Comparison of ENCODE assay signal across 10 mouse cellular contexts in the genomic region with DNA sequence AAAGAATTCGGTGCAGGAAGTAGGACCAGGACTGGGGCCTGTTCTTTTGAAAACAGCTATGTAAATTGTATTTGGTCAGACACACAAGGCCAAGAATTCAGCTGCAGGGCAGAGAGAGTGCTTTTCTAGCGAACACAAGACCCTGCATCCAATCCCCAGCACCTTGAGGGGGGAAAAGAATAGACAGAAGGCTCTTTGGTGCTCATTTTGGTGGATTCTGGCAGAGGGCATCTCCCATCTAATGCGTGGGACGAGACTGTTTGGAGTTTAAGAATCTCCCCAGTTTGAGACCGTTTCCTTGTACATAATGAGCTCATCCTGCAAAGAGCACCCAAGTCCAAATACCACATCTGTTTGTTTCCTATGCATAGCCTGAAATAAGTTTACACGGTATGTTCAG. TPM values are rescaled to one million over a fixed set of nuclear protein-coding genes. Genes with fewer than 3 reads are reported as not detected.
DNase-seq lines count a peak whose midpoint lies in the region; ATAC-seq lines count a peak whose summit lies in the region.
"Had no signal": no experiment of that assay in that cellular context is flagged by ENCODE, and none has a peak within 500 bp of the region (broad histone marks: within the 10 kb centered on the region; RNA-seq: fewer than 3 reads in every experiment).

No protein-coding gene starts in this region.

- H3K27me3 ChIP-seq in lung, embryonic 15.5 days = no peaks in the 10 kb centered on the region
- no peaks in the 10 kb centered on the region for H3K27me3 ChIP-seq in limb, embryonic 12.5 days
- H3K27me3 ChIP-seq in neural tube, embryonic 15.5 days (replicated peaks) = no peaks in the 10 kb centered on the region

- H3K9me3 ChIP-seq in lung, embryonic 15.5 days = no peaks in the 10 kb centered on the region
- H3K9me3 ChIP-seq in limb, embryonic 12.5 days = no peaks in the 10 kb centered on the region
- H3K9me3 ChIP-seq in neural tube, embryonic 15.5 days (replicated peaks) = no peaks in the 10 kb centered on the region

- no peak overlapping the region for H3K4me2 ChIP-seq in lung, embryonic 15.5 days
- 0 out of 2 replicates have a peak overlapping the region, but pooled peaks have one; percentile 9 for H3K4me2 ChIP-seq in limb, embryonic 12.5 days
- no peak overlapping the region for H3K4me2 ChIP-seq in neural tube, embryonic 15.5 days

- no peaks in the 10 kb centered on the region for H3K36me3 ChIP-seq in lung, embryonic 15.5 days
- H3K36me3 ChIP-seq in limb, embryonic 12.5 days = no peaks in the 10 kb centered on the region
- H3K36me3 ChIP-seq in neural tube, embryonic 15.5 days = no peaks in the 10 kb centered on the region

- DNase-seq in adrenal gland, adult 2 months = peak; percentile 34
- no peak for DNase-seq in adrenal gland, postnatal 14 days
- DNase-seq in lung, postnatal 36 days = no peak
- no peak for DNase-seq in B cell, adult 2 months
- DNase-seq in frontal cortex, postnatal 14 days (ENCODE audit: low spot score in 2 of 2) = no peak

- WGBS in lung, embryonic 15.5 days = 43% methylated on average over 6 of the region's 6 CpGs
- WGBS in limb, embryonic 12.5 days = 52% methylated on average over 6 of the region's 6 CpGs
- WGBS in neural tube, embryonic 15.5 days = 52% methylated on average over 6 of the region's 6 CpGs

- H3K4me3 ChIP-seq in lung, embryonic 15.5 days = no peak overlapping the region
- H3K4me3 ChIP-seq in limb, embryonic 12.5 days (replicated peaks) = no peak overlapping the region
- no peak overlapping the region for H3K4me3 ChIP-seq in neural tube, embryonic 15.5 days (replicated peaks)

- peaks cover 55% of the 10 kb centered on the region for H3K4me1 ChIP-seq in lung, embryonic 15.5 days
- peaks cover 50% of the 10 kb centered on the region for H3K4me1 ChIP-seq in limb, embryonic 12.5 days (replicated peaks)
- H3K4me1 ChIP-seq in neural tube, embryonic 15.5 days = peaks cover 34% of the 10 kb centered on the region

- H3K27ac ChIP-seq in lung, embryonic 15.5 days = peak overlapping the region; percentile 82
- peak overlapping the region; percentile 77 for H3K27ac ChIP-seq in limb, embryonic 12.5 days
- H3K27ac ChIP-seq in neural tube, embryonic 15.5 days (replicated peaks) = peak overlapping the region; percentile 68

- H3K9ac ChIP-seq in lung, embryonic 15.5 days = no peak overlapping the region
- 0 out of 2 replicates have a peak overlapping the region, but pooled peaks have one; percentile 34 for H3K9ac ChIP-seq in limb, embryonic 12.5 days (replicated peaks)
- no peak overlapping the region for H3K9ac ChIP-seq in neural tube, embryonic 15.5 days (replicated peaks)

- ATAC-seq in lung, embryonic 15.5 days (ENCODE audit: borderline replicate concordance, extremely low read depth, low FRiP score, low TSS enrichment) = no peak
- ATAC-seq in limb, embryonic 12.5 days (ENCODE audit: insufficient number of reproducible peaks, insufficient read depth, low FRiP score, low TSS enrichment, low read depth) = no peak
- ATAC-seq in neural tube, embryonic 15.5 days (ENCODE audit: low FRiP score) = no peak

RNA-seq across cellular contexts. Expression of a gene that starts 28.6 kb away (rescaled TPM):
- total RNA-seq in adrenal gland, adult 2 months (2021) = 1 to 10 TPM; 6.3 to 6.5 TPM
- polyA plus RNA-seq in adrenal gland, adult 2 months (2012; rRNA removed) = not detected in 2 replicates
- total RNA-seq in adrenal gland, postnatal 14 days (2021) = 5.6 and 6.2 TPM in 2 replicates
- 3.3 and 4.0 TPM in 2 replicates for polyA plus RNA-seq in lung, embryonic 15.5 days (2015; fragmentation: Nextera tagmentation; extraction: Ambion mirVana)
- 0.99 and 2.6 TPM in 2 replicates for polyA plus RNA-seq in limb, embryonic 12.5 days (2016; fragmentation: Nextera tagmentation; extraction: Ambion mirVana)
- polyA plus RNA-seq in neural tube, embryonic 15.5 days (2015; fragmentation: Nextera tagmentation; extraction: Ambion mirVana) = 3.4 and 5.4 TPM in 2 replicates
- polyA plus RNA-seq: frontal cortex, adult 2 months; spleen, adult 2 months had no signal

RNA-seq across cellular contexts. Expression of a gene that starts 37.3 kb away (rescaled TPM):
- total RNA-seq in adrenal gland, adult 2 months (2021) = 10 to 100 TPM in 1 of 2 experiments, 1 to 10 TPM in 1; 6.5 to 10.1 TPM
- polyA plus RNA-seq in adrenal gland, adult 2 months (2012; rRNA removed) = 3.2 and 3.8 TPM in 2 replicates
- total RNA-seq in adrenal gland, postnatal 14 days (2021) = 7.2 and 7.6 TPM in 2 replicates
- 11.9 and 12.5 TPM in 2 replicates for polyA plus RNA-seq in lung, embryonic 15.5 days (2015; fragmentation: Nextera tagmentation; extraction: Ambion mirVana)
- polyA plus RNA-seq in limb, embryonic 12.5 days (2016; fragmentation: Nextera tagmentation; extraction: Ambion mirVana) = 24.7 and 29.1 TPM in 2 replicates
- polyA plus RNA-seq in neural tube, embryonic 15.5 days (2015; fragmentation: Nextera tagmentation; extraction: Ambion mirVana) = 33.0 and 35.1 TPM in 2 replicates
